Mouse (Mus musculus) cerebellum, adult 2 months (tissue): ENCODE results near the gene Zfp335.

Experiments
- CTCF ChIP-seq: fragments of 200-500 bp; IDR thresholded peaks from 2 replicates; pipeline ENCODE4 v1.5.1; 2011; ENCODE audit warnings: low read depth, mild to moderate bottlenecking, control low read depth, low read length, moderate library complexity, borderline replicate concordance; ENCODE audit not compliant: insufficient read depth
- POLR2A ChIP-seq: fragments of 200-500 bp; IDR thresholded peaks from 2 replicates; pipeline ENCODE4 v1.6.1; 2011; ENCODE audit warnings: low read length, control low read depth, borderline replicate concordance; ENCODE audit not compliant: insufficient read depth

GRCm38 (mm10) chr2:164910360-164911061, 1.0 kb downstream of the Zfp335 start:
- TF ChIP-seq CTCF, result no peak
- TF ChIP-seq POLR2A, result no peak; the same call in 1 of the 2 replicates
